Mouse (Mus musculus) adrenal gland, adult 18-20 months (tissue): ENCODE results near the gene Jtb. TPM values are rescaled to one million over a fixed set of nuclear protein-coding genes. Genes with fewer than 3 reads are reported as not detected.

Experiments
- microRNA-seq, 2 experiments: library from miRNA; unstranded; fragments of <30 nt; microRNA quantifications; one replicate each; pipeline ENCODE4 v1.2.0; 2021; ENCODE audit warnings: borderline number of aligned reads in 2 of 2
- total RNA-seq, 2 experiments: library from RNA; stranded (reverse); gene quantifications; 1 replicate in 1 of 2; 2 replicates in 1 of 2; pipeline ENCODE4 v1.2.3; 2021

The Jtb gene
- total RNA-seq, 2 experiments from 2014 or later, result 66.2 to 72.2 TPM

Small RNA genes within 50 kb of the gene (microRNA-seq; reads per million reads assigned to microRNA genes)
- gene Mir7012, result 0 to 0.61 reads per million in 2 experiments

Other genes starting within 250 kb of the Jtb start
- 100 to 1,000 TPM; 150 to 153 TPM for gene Hax1, start 232.8 kb upstream of the Jtb start, total RNA-seq
- gene 4933434E20Rik, start 180.0 kb upstream of the Jtb start, total RNA-seq, result 10 to 100 TPM; 88.2 to 89.0 TPM
- 100 to 1,000 TPM; 142 to 156 TPM for gene Ubap2l, start 179.0 kb upstream of the Jtb start, total RNA-seq
- 100 to 1,000 TPM; 169 to 191 TPM for gene Tpm3, start 158.9 kb upstream of the Jtb start, total RNA-seq
- under 1 TPM; 0.48 to 0.53 TPM for gene Nup210l, start 127.5 kb upstream of the Jtb start, total RNA-seq
- 1,000 to 10,000 TPM; 2,116 to 2,128 TPM for gene Rps27, start 17.9 kb upstream of the Jtb start, total RNA-seq
- gene Rab13, start 17.9 kb upstream of the Jtb start, total RNA-seq, result 10 to 100 TPM; 21.1 to 30.8 TPM
- gene Creb3l4, start 11.9 kb downstream of the Jtb start, total RNA-seq, result under 1 TPM; 0.36 to 0.38 TPM
- gene Slc39a1, start 16.6 kb downstream of the Jtb start, total RNA-seq, result 100 to 1,000 TPM; 115 to 116 TPM
- 10 to 100 TPM; 48.5 to 51.0 TPM for gene Crtc2, start 22.6 kb downstream of the Jtb start, total RNA-seq
- 1 to 10 TPM; 8.6 to 9.1 TPM for gene Dennd4b, start 33.6 kb downstream of the Jtb start, total RNA-seq
- 10 to 100 TPM; 50.0 to 64.5 TPM for gene Gatad2b, start 61.6 kb downstream of the Jtb start, total RNA-seq
- 100 to 1,000 TPM; 102 to 110 TPM for gene Slc27a3, start 158.3 kb downstream of the Jtb start, total RNA-seq
- gene Ints3, start 202.0 kb downstream of the Jtb start, total RNA-seq, result 10 to 100 TPM; 71.1 to 98.9 TPM
- 100 to 1,000 TPM; 241 to 269 TPM for gene Npr1, start 234.3 kb downstream of the Jtb start, total RNA-seq
- gene Ilf2, start 244.5 kb downstream of the Jtb start, total RNA-seq, result 10 to 100 TPM; 49.3 to 53.1 TPM